Mouse (Mus musculus) limb, embryonic 13.5 days (tissue): ENCODE results near the gene Mfsd4a. TPM values are rescaled to one million over a fixed set of nuclear protein-coding genes. Genes with fewer than 3 reads are reported as not detected.

Source experiments
- ATAC-seq: fragments of 200-750 bp; cut with Nextera tagmentation; 2 replicates; pipeline ENCODE4 v1.8.0; 2017; ENCODE audit warnings: low read depth, moderate number of reproducible peaks, moderate TSS enrichment; ENCODE audit not compliant: low FRiP score
- H3K27ac ChIP-seq: fragments of 300-500 bp; sonication (generic); 2 replicates; pipeline ENCODE4 v1.5.1; 2015; ENCODE audit warnings: inconsistent platforms, mild to moderate bottlenecking, moderate library complexity
- H3K27me3 ChIP-seq: fragments of 300-500 bp; sonication (generic); 2 replicates; pipeline ENCODE4 v1.6.1; 2015; ENCODE audit warnings: mild to moderate bottlenecking, inconsistent platforms
- H3K36me3 ChIP-seq: fragments of 300-500 bp; sonication (generic); 2 replicates; pipeline ENCODE4 v1.6.1; 2015; ENCODE audit warnings: inconsistent platforms, mild to moderate bottlenecking, moderate library complexity
- H3K4me1 ChIP-seq: fragments of 300-500 bp; sonication (generic); 2 replicates; pipeline ENCODE4 v1.6.1; 2015; ENCODE audit warnings: inconsistent platforms
- H3K4me2 ChIP-seq: fragments of 300-500 bp; sonication (generic); replicated peaks from 2 replicates; pipeline ENCODE4 v1.6.1; 2015; ENCODE audit warnings: inconsistent platforms, mild to moderate bottlenecking, moderate library complexity
- H3K4me3 ChIP-seq: fragments of 300-500 bp; sonication (generic); 2 replicates; pipeline ENCODE4 v1.5.1; 2015; ENCODE audit warnings: moderate library complexity, mild to moderate bottlenecking, inconsistent platforms
- H3K9ac ChIP-seq: fragments of 300-500 bp; sonication (generic); 2 replicates; pipeline ENCODE4 v1.6.1; 2015; ENCODE audit warnings: mild to moderate bottlenecking, inconsistent platforms
- H3K9me3 ChIP-seq: fragments of 300-500 bp; sonication (generic); 2 replicates; pipeline ENCODE4 v1.6.1; 2016; ENCODE audit warnings: inconsistent platforms
- WGBS: fragments of 180-500 bp; shearing (Covaris S2); methylation state at CpG from one replicate; pipeline ENCODE4 v1.1.7; 2015; 5-methylcytosine and 5-hydroxymethylcytosine counted together
- polyA plus RNA-seq: library from polyadenylated mRNA; unstranded; fragments of >200 nt; fragmentation: Nextera tagmentation; extraction: Ambion mirVana; gene quantifications from 2 replicates; pipeline ENCODE4 v1.2.1, GENCODE M21; 2015

Gene Mfsd4a
- polyA plus RNA-seq, 1 experiment from 2014 or later: 11.0 TPM

DNA sequence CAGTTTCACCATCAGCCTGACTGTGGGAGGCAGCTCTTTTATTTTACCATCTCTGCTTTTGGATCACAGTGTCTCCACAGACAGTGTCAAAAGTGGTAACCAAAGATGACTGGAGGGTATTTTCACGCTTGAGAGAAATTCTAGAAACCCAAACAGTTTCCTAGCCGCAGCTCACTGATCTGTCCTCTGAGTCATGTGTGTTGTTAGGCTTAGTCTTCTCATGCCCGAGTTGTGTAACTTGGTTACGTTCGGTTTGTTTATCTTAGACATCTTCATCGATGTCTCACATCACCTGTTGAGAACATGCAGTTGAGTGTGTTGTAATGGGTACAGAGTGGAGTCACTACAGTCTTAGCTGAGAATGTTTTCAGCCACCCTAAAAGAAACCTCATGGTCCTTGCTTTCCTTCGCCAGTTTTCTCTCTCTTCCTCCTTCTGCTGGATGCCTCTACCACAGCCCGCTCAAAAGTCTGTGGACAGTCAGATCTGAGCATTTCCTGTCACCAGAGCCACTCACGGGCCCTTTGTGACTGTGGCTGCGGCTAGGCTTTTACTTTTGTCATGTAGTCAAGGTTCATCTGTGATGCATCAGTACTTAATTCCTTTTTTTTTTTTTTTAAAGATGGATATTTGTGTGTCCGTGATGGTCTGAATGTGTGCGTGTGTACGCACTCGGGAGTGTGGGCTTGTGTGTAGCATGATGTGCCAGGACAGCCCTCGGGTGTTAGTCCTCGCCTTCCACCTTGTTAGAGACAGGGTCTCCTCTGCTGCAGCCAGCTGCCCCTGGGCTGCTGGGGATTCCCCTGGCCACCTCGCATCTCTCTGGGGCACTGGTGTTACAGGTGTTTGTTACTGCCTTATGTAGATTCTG lies 57.0 kb downstream of the Mfsd4a start:
- no peak overlapping the region for H3K9ac ChIP-seq
- no peak for ATAC-seq
- no peak overlapping the region for H3K4me2 ChIP-seq
- H3K27me3 ChIP-seq: no peaks in the 10 kb centered on the region
- no peaks in the 10 kb centered on the region for H3K9me3 ChIP-seq
- no peak overlapping the region for H3K27ac ChIP-seq
- H3K4me3 ChIP-seq: no peak overlapping the region
- peaks cover 17% of the 10 kb centered on the region for H3K36me3 ChIP-seq
- peaks cover 23% of the 10 kb centered on the region for H3K4me1 ChIP-seq
- 89% methylated on average over 17 of the region's 17 CpGs for WGBS

DNA sequence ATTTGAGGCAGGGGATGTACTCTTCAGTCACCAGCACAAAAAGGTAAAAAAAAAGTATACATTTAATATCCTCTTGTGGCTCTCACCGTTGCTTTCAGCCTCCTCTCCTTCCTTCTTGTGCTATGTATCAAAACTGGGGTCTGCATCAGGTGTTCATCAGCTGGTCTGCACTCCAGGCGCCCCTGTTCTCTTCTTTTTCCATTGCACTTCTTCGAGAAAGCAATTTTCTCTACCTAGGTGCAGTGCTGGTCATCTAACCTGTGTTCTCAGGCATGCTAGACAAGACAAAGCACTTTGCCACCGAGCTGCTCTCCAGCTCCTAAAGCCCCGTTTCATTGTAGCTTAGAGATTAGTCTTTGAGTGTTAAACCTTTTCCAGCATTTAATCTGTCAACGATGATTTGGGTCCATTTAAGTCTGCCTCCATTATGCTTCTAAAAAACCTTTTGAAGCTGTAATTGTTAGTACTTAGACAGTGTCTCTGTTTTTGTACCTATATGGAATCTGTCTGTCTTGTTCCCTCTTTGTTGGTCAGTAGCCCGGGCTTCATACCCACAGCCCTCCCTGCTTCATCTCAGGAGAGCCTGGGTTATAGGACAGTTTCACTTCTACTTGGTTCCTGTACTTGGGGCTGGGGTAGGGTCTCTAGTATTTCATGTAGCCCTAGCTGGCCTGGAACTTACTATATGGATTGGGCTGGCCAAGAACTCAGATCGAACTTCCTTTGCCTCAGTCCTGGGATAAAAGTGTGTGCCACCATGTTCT lies 58.8 kb downstream of the Mfsd4a start:
- H3K9ac ChIP-seq: peak overlapping the region; percentile 95
- peak overlapping the region; percentile 76 for H3K4me3 ChIP-seq
- no peaks in the 10 kb centered on the region for H3K27me3 ChIP-seq
- 38% methylated on average over 8 of the region's 8 CpGs for WGBS
- H3K4me1 ChIP-seq: peaks cover 27% of the 10 kb centered on the region
- H3K36me3 ChIP-seq: no peaks in the 10 kb centered on the region; the same call in 1 of the 2 replicates
- peak overlapping the region; percentile 76 for H3K4me2 ChIP-seq
- no peaks in the 10 kb centered on the region for H3K9me3 ChIP-seq
- no peak for ATAC-seq
- H3K27ac ChIP-seq: no peak overlapping the region

- Histone ChIP-seq H3K9me3 (no peaks in the 10 kb centered on the region), H3K4me1 (peaks cover 23% of the 10 kb centered on the region), H3K36me3 (no peaks in the 10 kb centered on the region), H3K27me3 (no peaks in the 10 kb centered on the region), H3K4me2 (peak overlapping the region; percentile 76), H3K27ac (peak overlapping the region; percentile 99), H3K4me3 (peak overlapping the region; percentile 76), H3K9ac (peak overlapping the region; percentile 95)
- WGBS: 1% methylated on average over 71 of the region's 72 CpGs
- peak; percentile 90 for ATAC-seq
Measured at GRCm38 (mm10) chr1:132007828-132008827, 59.7 kb downstream of the Mfsd4a start.

DNA sequence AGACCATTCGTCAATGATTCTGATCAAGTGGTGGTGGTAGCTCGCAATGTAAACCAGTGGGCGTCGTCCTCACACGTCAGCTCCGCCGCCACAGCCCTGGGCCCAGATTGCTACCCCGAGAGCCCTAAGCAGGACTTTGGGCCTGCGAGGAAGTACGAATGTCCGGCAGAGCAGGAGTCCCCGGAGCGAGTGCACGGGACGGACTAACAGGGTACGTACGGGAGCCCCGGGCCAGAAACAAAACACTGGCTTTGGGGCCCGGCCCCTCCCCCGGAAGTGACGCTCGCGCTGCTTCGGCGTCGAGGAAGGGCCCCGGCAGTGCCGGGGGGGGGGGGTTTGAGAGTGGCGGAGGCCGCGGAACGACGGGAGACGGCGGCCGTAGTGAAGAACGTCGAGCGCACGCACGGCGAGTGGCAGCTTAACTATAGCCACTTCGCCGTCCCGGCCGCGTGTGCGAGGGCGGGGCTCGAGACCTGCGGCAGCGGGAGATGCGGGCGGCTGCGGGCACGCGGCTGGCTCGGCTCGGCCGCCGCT lies 60.5 kb downstream of the Mfsd4a start, which contains the start of gene Elk4:
Gene Elk4, plus strand, starts transcription at position 326 of the 534 bp plus-strand sequence.
- peaks cover 23% of the 10 kb centered on the region for H3K4me1 ChIP-seq
- no peaks in the 10 kb centered on the region for H3K27me3 ChIP-seq
- peak within 1 kb of the TSS; percentile 76 for H3K4me3 ChIP-seq
- peak within 1 kb of the TSS; percentile 95 for H3K9ac ChIP-seq
- WGBS: under 1% methylated on average over 61 of the region's 61 CpGs
- peak within 1 kb of the TSS; percentile 99 for H3K27ac ChIP-seq
- no peaks in the 10 kb centered on the region for H3K9me3 ChIP-seq
- no peaks in the 10 kb centered on the region for H3K36me3 ChIP-seq
- ATAC-seq: peak; percentile 87
- H3K4me2 ChIP-seq: peak within 1 kb of the TSS; percentile 76

DNA sequence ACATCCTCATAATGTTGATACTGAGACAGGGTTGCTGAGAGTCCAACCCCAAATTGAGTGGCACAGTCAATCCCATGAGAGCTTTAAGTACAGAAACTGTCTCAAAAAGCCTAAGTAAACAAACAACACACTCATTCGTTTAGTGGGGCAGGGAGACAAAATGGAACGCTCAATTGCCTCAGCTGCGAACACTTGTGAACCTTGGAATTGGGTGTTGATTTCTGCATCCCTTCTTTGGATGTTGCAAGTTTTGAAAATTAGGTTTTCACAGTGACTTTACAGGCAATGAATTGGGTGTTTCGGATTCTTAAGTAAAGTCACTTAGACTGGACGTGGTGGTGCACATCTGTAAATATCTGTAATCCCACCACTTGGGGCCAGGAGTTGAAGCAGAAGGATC lies 61.1 kb downstream of the Mfsd4a start:
- H3K9ac ChIP-seq: peak overlapping the region; percentile 95
- ATAC-seq: no peak
- H3K4me3 ChIP-seq: peak overlapping the region; percentile 76
- peaks cover 23% of the 10 kb centered on the region for H3K4me1 ChIP-seq
- H3K27ac ChIP-seq: peak overlapping the region; percentile 99; the same call in 1 of the 2 replicates
- peak overlapping the region; percentile 76 for H3K4me2 ChIP-seq
- H3K36me3 ChIP-seq: no peaks in the 10 kb centered on the region
- no peaks in the 10 kb centered on the region for H3K9me3 ChIP-seq
- H3K27me3 ChIP-seq: no peaks in the 10 kb centered on the region
- 29% methylated on average over 5 of the region's 5 CpGs for WGBS

GRCm38 (mm10) chr1:132006046-132006445 lies 61.8 kb downstream of the Mfsd4a start:
- no peak overlapping the region for H3K4me3 ChIP-seq
- H3K9ac ChIP-seq: no peak overlapping the region
- no peaks in the 10 kb centered on the region for H3K27me3 ChIP-seq
- ATAC-seq: no peak
- H3K36me3 ChIP-seq: no peaks in the 10 kb centered on the region
- H3K4me1 ChIP-seq: peaks cover 23% of the 10 kb centered on the region
- WGBS: 85% methylated on average over 3 of the region's 3 CpGs
- no peak overlapping the region for H3K4me2 ChIP-seq
- no peak overlapping the region for H3K27ac ChIP-seq
- H3K9me3 ChIP-seq: no peaks in the 10 kb centered on the region

- Histone ChIP-seq H3K4me1 (peaks cover 23% of the 10 kb centered on the region), H3K4me2 (no peak overlapping the region), H3K4me3 (no peak overlapping the region), H3K27me3 (no peaks in the 10 kb centered on the region), H3K27ac (no peak overlapping the region), H3K9me3 (no peaks in the 10 kb centered on the region), H3K36me3 (no peaks in the 10 kb centered on the region), H3K9ac (no peak overlapping the region)
- no peak for ATAC-seq
- WGBS: 86% methylated on average over 1 of the region's 1 CpGs
Measured at GRCm38 (mm10) chr1:132005466-132005865, 62.4 kb downstream of the Mfsd4a start.

- Histone ChIP-seq H3K9ac (no peak overlapping the region), H3K27ac (no peak overlapping the region), H3K9me3 (no peaks in the 10 kb centered on the region), H3K36me3 (no peaks in the 10 kb centered on the region), H3K27me3 (no peaks in the 10 kb centered on the region), H3K4me2 (no peak overlapping the region), H3K4me3 (no peak overlapping the region), H3K4me1 (peaks cover 20% of the 10 kb centered on the region)
- no peak for ATAC-seq
- 74% methylated on average over 6 of the region's 6 CpGs for WGBS
Measured at GRCm38 (mm10) chr1:132004574-132005180, 63.2 kb downstream of the Mfsd4a start.

DNA sequence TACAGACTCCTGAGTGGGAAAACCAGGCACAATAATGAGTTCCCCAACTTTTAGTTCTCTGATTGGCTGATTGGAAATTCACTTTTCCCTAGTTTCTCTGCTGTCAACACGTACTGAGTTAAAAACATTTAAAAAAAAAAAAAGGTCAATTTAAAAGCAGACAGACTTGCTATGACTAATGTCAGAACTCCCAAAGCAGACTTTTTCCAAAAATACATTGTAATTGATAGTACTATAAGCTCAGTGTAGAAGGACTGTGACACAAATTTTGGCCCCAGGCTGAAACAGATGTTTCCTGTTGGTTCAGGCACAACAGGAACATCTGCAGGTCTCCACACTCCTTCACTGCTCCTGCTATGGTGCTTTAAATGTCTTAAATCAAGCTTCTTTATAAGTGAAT lies 64.0 kb downstream of the Mfsd4a start:
- Histone ChIP-seq H3K27me3 (no peaks in the 10 kb centered on the region), H3K9me3 (no peaks in the 10 kb centered on the region), H3K4me3 (no peak overlapping the region), H3K4me1 (peaks cover 11% of the 10 kb centered on the region), H3K4me2 (no peak overlapping the region), H3K36me3 (no peaks in the 10 kb centered on the region), H3K9ac (no peak overlapping the region), H3K27ac (no peak overlapping the region)
- 43% methylated on average over 1 of the region's 1 CpGs for WGBS
- ATAC-seq: no peak

- Histone ChIP-seq H3K9ac (no peak overlapping the region), H3K4me2 (no peak overlapping the region), H3K4me1 (peaks cover 10% of the 10 kb centered on the region), H3K9me3 (no peaks in the 10 kb centered on the region), H3K4me3 (no peak overlapping the region), H3K36me3 (no peaks in the 10 kb centered on the region), H3K27ac (no peak overlapping the region; the same call in 1 of the 2 replicates), H3K27me3 (no peaks in the 10 kb centered on the region)
- ATAC-seq: no peak
- WGBS: 59% methylated on average over 2 of the region's 2 CpGs
Measured at GRCm38 (mm10) chr1:132003111-132003510, 64.8 kb downstream of the Mfsd4a start.

DNA sequence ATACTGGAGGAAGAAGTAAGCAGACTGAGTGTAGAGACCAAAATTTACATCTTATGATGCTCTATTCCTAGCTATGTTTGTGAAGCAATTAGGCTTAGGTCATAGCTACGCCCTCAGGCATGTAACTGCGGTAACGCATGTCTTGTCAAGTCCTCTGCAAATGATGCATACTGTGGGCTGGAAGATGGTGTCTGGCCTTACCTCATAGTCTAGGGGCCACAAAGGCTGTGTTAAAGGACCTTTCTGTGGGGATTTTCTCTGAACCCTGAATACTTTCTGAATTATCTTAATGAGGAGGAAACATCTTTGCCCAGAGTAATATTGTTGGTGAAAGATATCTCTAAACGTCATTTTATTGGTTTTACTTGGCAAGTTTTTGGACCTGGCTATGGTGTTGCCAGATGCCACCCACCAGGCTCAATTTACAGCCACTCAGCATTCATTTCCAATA lies 66.0 kb downstream of the Mfsd4a start:
- no peak overlapping the region for H3K27ac ChIP-seq
- no peak overlapping the region for H3K4me3 ChIP-seq
- whole genome bisulfite sequencing: 71% methylated on average over 4 of the region's 4 CpGs

More for the DNA sequence above, 66.0 kb downstream of the Mfsd4a start:
- Histone ChIP-seq H3K4me1 (peaks cover 10% of the 10 kb centered on the region), H3K4me2 (no peak overlapping the region), H3K9me3 (no peaks in the 10 kb centered on the region), H3K36me3 (no peaks in the 10 kb centered on the region), H3K27me3 (no peaks in the 10 kb centered on the region), H3K9ac (no peak overlapping the region)
- no peak for ATAC-seq
